Mouse (Mus musculus): ENCODE data around the gene Rcor1.

Rcor1 gene

DNA sequence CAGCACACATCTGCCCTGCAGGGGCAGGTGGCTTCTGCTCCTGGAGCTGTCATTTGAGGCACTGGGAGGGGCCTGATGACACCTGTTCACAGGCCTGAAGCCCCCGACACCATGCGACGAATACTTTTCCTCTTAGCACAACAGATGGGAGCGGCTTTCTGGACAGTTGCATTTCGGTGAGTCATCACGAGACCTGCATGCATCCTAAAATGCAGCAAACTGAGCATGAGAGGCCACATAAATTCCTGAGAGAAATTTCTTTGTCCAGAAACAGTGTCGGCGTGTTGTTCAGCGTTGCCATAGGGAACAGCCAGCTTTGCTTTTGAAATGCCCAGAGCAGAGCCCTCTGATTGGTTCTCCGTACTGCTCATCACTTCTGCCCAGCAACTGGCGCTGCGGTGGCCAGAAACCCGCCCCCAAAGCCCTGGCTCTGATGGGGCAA is 125.2 kb downstream of the Rcor1 start:
- DNase-seq (ENCODE audit: low read depth): peak; percentile 86

DNA sequence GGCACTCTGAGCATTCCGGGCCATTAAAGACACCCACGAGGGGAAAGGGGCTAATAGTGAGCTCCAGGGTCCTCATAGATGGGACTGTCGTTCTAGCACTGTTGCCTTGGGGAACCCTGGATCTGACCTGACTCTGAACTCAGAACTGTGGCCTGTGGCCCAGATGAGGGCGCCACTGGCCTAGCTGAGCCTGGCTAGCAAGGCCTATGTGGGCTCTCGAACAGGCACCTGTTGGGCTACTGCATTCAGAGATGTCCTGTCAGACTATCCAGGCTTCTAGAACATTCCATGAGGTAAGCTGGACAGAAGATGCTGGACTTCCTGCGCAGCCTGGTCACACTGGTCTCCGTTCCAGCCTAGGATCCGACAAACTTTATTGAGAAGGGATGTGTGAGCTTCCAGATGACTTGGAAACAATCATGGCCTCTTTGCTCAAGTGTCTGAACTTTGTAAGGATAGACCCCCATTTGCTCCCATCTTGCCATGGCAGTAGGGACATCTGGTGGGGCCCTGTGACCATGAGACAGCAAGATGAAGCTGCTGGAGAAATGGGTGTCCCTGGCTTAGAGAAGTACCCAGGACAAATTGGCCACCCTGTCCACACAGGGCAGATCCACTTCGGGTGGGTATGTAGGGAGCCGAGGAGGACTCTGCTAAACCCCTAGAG is 126.1 kb downstream of the Rcor1 start:
- DNase-seq (ENCODE audit: low read depth): no peak

Data from fibroblast of lung, adult 2 months (primary cell).